Mouse (Mus musculus): Measurements from ENCODE around the gene Wdtc1. TPM values are rescaled to one million over a fixed set of nuclear protein-coding genes. Genes with fewer than 3 reads are reported as not detected.

Wdtc1 gene
- total and polyA plus RNA-seq, 3 experiments: 13.2 to 35.3 TPM; not detected in 1

GRCm38 (mm10) chr4:133244289-133244688, 109.0 kb downstream of the Wdtc1 start (continued):
- TF ChIP-seq HCFC1 (IDR thresholded peaks at IDR 0.05; ENCODE audit: low read depth, low read length): no peak; the same call in 1 of the 2 replicates
- peak; percentile 79 for TF ChIP-seq GATA1 (IDR thresholded peaks at IDR 0.05; ENCODE audit: low read depth, low read length)
- TF ChIP-seq RAD21 (IDR thresholded peaks at IDR 0.05; ENCODE audit: low read depth, low read length): no peak

DNA sequence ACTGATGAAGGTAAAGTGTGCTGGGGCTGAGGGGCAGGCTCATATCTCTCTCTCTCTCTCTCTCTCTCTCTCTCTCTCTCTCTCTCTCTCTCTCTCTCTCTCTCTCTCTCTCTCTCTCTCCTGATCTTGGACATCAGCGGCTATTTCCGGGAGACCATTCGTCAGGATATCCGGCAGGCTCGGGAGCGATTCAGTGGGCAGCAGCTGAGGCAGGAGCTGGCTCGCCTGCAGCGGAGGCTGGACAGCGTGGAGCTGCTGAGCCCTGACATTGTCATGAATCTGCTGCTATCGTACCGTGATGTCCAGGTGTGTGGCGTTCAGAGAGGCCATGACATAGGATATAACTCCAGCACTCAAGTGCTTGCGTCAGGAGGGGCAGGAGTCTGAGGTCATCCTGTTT, 109.7 kb downstream of the Wdtc1 start:
- H3K9ac ChIP-seq (ENCODE audit: control insufficient read depth, low read depth, low read length, poor library complexity, severe bottlenecking): peak overlapping the region; percentile 1
- peak overlapping the region; percentile 81 for H3K27ac ChIP-seq (ENCODE audit: control insufficient read depth, low read depth, low read length)
- H3K27me3 ChIP-seq (ENCODE audit: control insufficient read depth in 1 of 2, insufficient read depth in 2 of 2, low read length in 2 of 2): no peaks in the 10 kb centered on the region
- H3K4me3 ChIP-seq (ENCODE audit: control insufficient read depth in 1 of 2, insufficient read depth in 1 of 2, low read depth in 2 of 2, low read length in 2 of 2): no peak overlapping the region
- TF ChIP-seq MAFK (IDR thresholded peaks at IDR 0.05; ENCODE audit: borderline replicate concordance, low read depth, low read length) (no peak), NRF1 (IDR thresholded peaks at IDR 0.05; ENCODE audit: insufficient read depth, low read depth, low read length, poor library complexity, severe bottlenecking) (no peak), NELFE (IDR thresholded peaks at IDR 0.05; ENCODE audit: low read depth, low read length) (no peak), EP300 (IDR thresholded peaks at IDR 0.05; ENCODE audit: low read depth in 1 of 2, low read length in 2 of 2) (no peak), JUND (IDR thresholded peaks at IDR 0.05; ENCODE audit: low read depth, low read length) (no peak), POLR2AphosphoS5 (IDR thresholded peaks at IDR 0.05; ENCODE audit: borderline replicate concordance, low read depth, low read length) (no peak), RAD21 (IDR thresholded peaks at IDR 0.05; ENCODE audit: low read depth, low read length) (no peak), ZKSCAN1 (IDR thresholded peaks at IDR 0.05; ENCODE audit: low read depth, low read length) (no peak), BHLHE40 (IDR thresholded peaks at IDR 0.05; ENCODE audit: borderline replicate concordance, low read depth, low read length) (no peak), POLR2A (IDR thresholded peaks at IDR 0.05; ENCODE audit: control insufficient read depth in 1 of 2, insufficient read depth in 1 of 2, low read depth in 1 of 2, low read length in 2 of 2, poor library complexity in 1 of 2) (no peak), UBTF (IDR thresholded peaks at IDR 0.05; ENCODE audit: borderline replicate concordance, insufficient read depth, low read depth, low read length) (no peak)
- no peaks in the 10 kb centered on the region for H3K9me3 ChIP-seq (replicated peaks; ENCODE audit: insufficient read depth, low read length)
- peaks cover 0 to 52% of the 10 kb centered on the region in 2 experiments; a peak in 2 of 4 replicates for H3K36me3 ChIP-seq (ENCODE audit: control insufficient read depth in 1 of 2, insufficient read depth in 2 of 2, low read length in 2 of 2)
- peaks cover 8% of the 10 kb centered on the region for H3K79me2 ChIP-seq (ENCODE audit: control insufficient read depth, insufficient read depth, low read length, poor library complexity)
- peaks cover 10 to 78% of the 10 kb centered on the region in 2 experiments for H3K4me1 ChIP-seq (ENCODE audit: control insufficient read depth in 1 of 2, insufficient read depth in 2 of 2, low read length in 2 of 2)
- no peak for DNase-seq (ENCODE audit: low read depth, low spot score)

GRCm38 (mm10) chr4:133242710-133243109, 110.6 kb downstream of the Wdtc1 start:
- Histone ChIP-seq H3K27ac (ENCODE audit: control insufficient read depth, low read depth, low read length) (peak overlapping the region; percentile 94), H3K27me3 (ENCODE audit: control insufficient read depth in 1 of 2, insufficient read depth in 2 of 2, low read length in 2 of 2) (no peaks in the 10 kb centered on the region), H3K79me2 (ENCODE audit: control insufficient read depth, insufficient read depth, low read length, poor library complexity) (peaks cover 8% of the 10 kb centered on the region), H3K9ac (ENCODE audit: control insufficient read depth, low read depth, low read length, poor library complexity, severe bottlenecking) (no peak overlapping the region), H3K4me3 (ENCODE audit: control insufficient read depth in 1 of 2, insufficient read depth in 1 of 2, low read depth in 2 of 2, low read length in 2 of 2) (no peak overlapping the region), H3K36me3 (ENCODE audit: control insufficient read depth in 1 of 2, insufficient read depth in 2 of 2, low read length in 2 of 2) (peaks cover 0 to 49% of the 10 kb centered on the region in 2 experiments; a peak in 2 of 4 replicates), H3K9me3 (replicated peaks; ENCODE audit: insufficient read depth, low read length) (no peaks in the 10 kb centered on the region), H3K4me1 (ENCODE audit: control insufficient read depth in 1 of 2, insufficient read depth in 2 of 2, low read length in 2 of 2) (peaks cover 10 to 75% of the 10 kb centered on the region in 2 experiments)
- DNase-seq (ENCODE audit: low read depth, low spot score): no peak
- TF ChIP-seq BHLHE40 (IDR thresholded peaks at IDR 0.05; ENCODE audit: borderline replicate concordance, low read depth, low read length) (no peak), TBP (IDR thresholded peaks at IDR 0.05; ENCODE audit: low read depth, low read length) (no peak), E2F4 (IDR thresholded peaks at IDR 0.05; ENCODE audit: borderline replicate concordance, low read depth, low read length) (no peak), MAX (IDR thresholded peaks at IDR 0.05; ENCODE audit: low read length) (no peak), UBTF (IDR thresholded peaks at IDR 0.05; ENCODE audit: borderline replicate concordance, insufficient read depth, low read depth, low read length) (no peak), ETS1 (IDR thresholded peaks at IDR 0.05; ENCODE audit: low read depth, low read length) (no peak), POLR2AphosphoS5 (IDR thresholded peaks at IDR 0.05; ENCODE audit: borderline replicate concordance, low read depth, low read length) (no peak), GABPA (IDR thresholded peaks at IDR 0.05; ENCODE audit: low read depth, low read length) (no peak)

Other genes with a start within 250 kb of the Wdtc1 start
- 16.4 and 18.4 TPM in 2 replicates for gene Wasf2, start 223.0 kb downstream of the Wdtc1 start, total RNA-seq (2012; rRNA removed)
- 10 to 100 TPM in 1 of 2 experiments, not detected in 1; 53.7 TPM for gene Wasf2, start 223.0 kb downstream of the Wdtc1 start, polyA plus RNA-seq (2012; ENCODE audit: insufficient read depth in 1 of 2, insufficient read length in 2 of 2, low read depth in 1 of 2, low replicate concordance in 2 of 2, missing spikeins in 1 of 2)
- not detected in 2 replicates for gene Cd164l2, start 141.3 kb downstream of the Wdtc1 start, total RNA-seq (2012; rRNA removed)
- gene Cd164l2, start 141.3 kb downstream of the Wdtc1 start, polyA plus RNA-seq (2012; ENCODE audit: insufficient read depth in 1 of 2, insufficient read length in 2 of 2, low read depth in 1 of 2, low replicate concordance in 2 of 2, missing spikeins in 1 of 2): not detected
- gene Gpr3, start 140.9 kb downstream of the Wdtc1 start, total RNA-seq (2012; rRNA removed): 0.08 TPM in 1 of 2 replicates, not detected in the other
- under 1 TPM in 1 of 2 experiments, not detected in 1; 0.35 TPM for gene Gpr3, start 140.9 kb downstream of the Wdtc1 start, polyA plus RNA-seq (2012; ENCODE audit: insufficient read depth in 1 of 2, insufficient read length in 2 of 2, low read depth in 1 of 2, low replicate concordance in 2 of 2, missing spikeins in 1 of 2)
- 12.1 and 21.9 TPM in 2 replicates for gene Map3k6, start 112.7 kb downstream of the Wdtc1 start, total RNA-seq (2012; rRNA removed)
- gene Map3k6, start 112.7 kb downstream of the Wdtc1 start, polyA plus RNA-seq (2012; ENCODE audit: insufficient read depth in 1 of 2, insufficient read length in 2 of 2, low read depth in 1 of 2, low replicate concordance in 2 of 2, missing spikeins in 1 of 2): 10 to 100 TPM in 1 of 2 experiments, not detected in 1; 19.1 TPM
- gene Sytl1, start 90.4 kb downstream of the Wdtc1 start, total RNA-seq (2012; rRNA removed): 0.08 TPM in 1 of 2 replicates, not detected in the other
- under 1 TPM in 1 of 2 experiments, not detected in 1; 0.31 TPM for gene Sytl1, start 90.4 kb downstream of the Wdtc1 start, polyA plus RNA-seq (2012; ENCODE audit: insufficient read depth in 1 of 2, insufficient read length in 2 of 2, low read depth in 1 of 2, low replicate concordance in 2 of 2, missing spikeins in 1 of 2)
- gene Tmem222, start 75.7 kb downstream of the Wdtc1 start, total RNA-seq (2012; rRNA removed): 45.1 and 51.8 TPM in 2 replicates
- 10 to 100 TPM in 1 of 2 experiments, not detected in 1; 69.2 TPM for gene Tmem222, start 75.7 kb downstream of the Wdtc1 start, polyA plus RNA-seq (2012; ENCODE audit: insufficient read depth in 1 of 2, insufficient read length in 2 of 2, low read depth in 1 of 2, low replicate concordance in 2 of 2, missing spikeins in 1 of 2)
- 2.8 and 3.1 TPM in 2 replicates for gene Slc9a1, start 16.2 kb upstream of the Wdtc1 start, total RNA-seq (2012; rRNA removed)
- gene Slc9a1, start 16.2 kb upstream of the Wdtc1 start, polyA plus RNA-seq (2012; ENCODE audit: insufficient read depth in 1 of 2, insufficient read length in 2 of 2, low read depth in 1 of 2, low replicate concordance in 2 of 2, missing spikeins in 1 of 2): 10 to 100 TPM in 1 of 2 experiments, not detected in 1; 14.0 TPM
- gene Tent5b, start 126.7 kb upstream of the Wdtc1 start, total RNA-seq (2012; rRNA removed): 3.5 and 3.6 TPM in 2 replicates
- gene Tent5b, start 126.7 kb upstream of the Wdtc1 start, polyA plus RNA-seq (2012; ENCODE audit: insufficient read depth in 1 of 2, insufficient read length in 2 of 2, low read depth in 1 of 2, low replicate concordance in 2 of 2, missing spikeins in 1 of 2): 1 to 10 TPM in 1 of 2 experiments, not detected in 1; 2.5 TPM
- 0.92 and 1.6 TPM in 2 replicates for gene Trnp1, start 145.1 kb upstream of the Wdtc1 start, total RNA-seq (2012; rRNA removed)
- 1 to 10 TPM in 1 of 2 experiments, not detected in 1; 1.6 TPM for gene Trnp1, start 145.1 kb upstream of the Wdtc1 start, polyA plus RNA-seq (2012; ENCODE audit: insufficient read depth in 1 of 2, insufficient read length in 2 of 2, low read depth in 1 of 2, low replicate concordance in 2 of 2, missing spikeins in 1 of 2)
- gene Kdf1, start 165.5 kb upstream of the Wdtc1 start, total RNA-seq (2012; rRNA removed): 0.12 TPM in 1 of 2 replicates, not detected in the other
- under 1 TPM in 1 of 2 experiments, not detected in 1; 0.04 TPM for gene Kdf1, start 165.5 kb upstream of the Wdtc1 start, polyA plus RNA-seq (2012; ENCODE audit: insufficient read depth in 1 of 2, insufficient read length in 2 of 2, low read depth in 1 of 2, low replicate concordance in 2 of 2, missing spikeins in 1 of 2)
- 504 and 516 TPM in 2 replicates for gene Nudc, start 192.5 kb upstream of the Wdtc1 start, total RNA-seq (2012; rRNA removed)
- 100 to 1,000 TPM in 1 of 2 experiments, not detected in 1; 732 TPM for gene Nudc, start 192.5 kb upstream of the Wdtc1 start, polyA plus RNA-seq (2012; ENCODE audit: insufficient read depth in 1 of 2, insufficient read length in 2 of 2, low read depth in 1 of 2, low replicate concordance in 2 of 2, missing spikeins in 1 of 2)
- gene Nr0b2, start 199.9 kb upstream of the Wdtc1 start, total RNA-seq (2012; rRNA removed): not detected in 2 replicates
- under 1 TPM in 1 of 2 experiments, not detected in 1; 0.10 TPM for gene Nr0b2, start 199.9 kb upstream of the Wdtc1 start, polyA plus RNA-seq (2012; ENCODE audit: insufficient read depth in 1 of 2, insufficient read length in 2 of 2, low read depth in 1 of 2, low replicate concordance in 2 of 2, missing spikeins in 1 of 2)
- gene Gpatch3, start 221.3 kb upstream of the Wdtc1 start, total RNA-seq (2012; rRNA removed): 9.8 and 11.0 TPM in 2 replicates
- 10 to 100 TPM in 1 of 2 experiments, not detected in 1; 16.5 TPM for gene Gpatch3, start 221.3 kb upstream of the Wdtc1 start, polyA plus RNA-seq (2012; ENCODE audit: insufficient read depth in 1 of 2, insufficient read length in 2 of 2, low read depth in 1 of 2, low replicate concordance in 2 of 2, missing spikeins in 1 of 2)
- 26.7 and 28.6 TPM in 2 replicates for gene Gpn2, start 230.9 kb upstream of the Wdtc1 start, total RNA-seq (2012; rRNA removed)
- 10 to 100 TPM in 1 of 2 experiments, not detected in 1; 43.3 TPM for gene Gpn2, start 230.9 kb upstream of the Wdtc1 start, polyA plus RNA-seq (2012; ENCODE audit: insufficient read depth in 1 of 2, insufficient read length in 2 of 2, low read depth in 1 of 2, low replicate concordance in 2 of 2, missing spikeins in 1 of 2)
- 0.12 and 0.13 TPM in 2 replicates for gene Sfn, start 248.7 kb upstream of the Wdtc1 start, total RNA-seq (2012; rRNA removed)
- under 1 TPM in 1 of 2 experiments, not detected in 1; 0.19 TPM for gene Sfn, start 248.7 kb upstream of the Wdtc1 start, polyA plus RNA-seq (2012; ENCODE audit: insufficient read depth in 1 of 2, insufficient read length in 2 of 2, low read depth in 1 of 2, low replicate concordance in 2 of 2, missing spikeins in 1 of 2)

Data from MEL (cell line).